Mouse (Mus musculus) CD4-positive helper T cell, adult 2 months (primary cell): ENCODE results near the gene 4632433K11Rik.
"Not testable (repeated sequence)": the region's sequence is repeated elsewhere in the genome, so short reads cannot be mapped to it uniquely, and the experiment has no call there.

Experiments used
- DNase-seq: peaks from one replicate; pipeline ENCODE4 v3.0.0-alpha.2; 2012; ENCODE audit warnings: low read depth, missing footprints, low spot score

4632433K11Rik gene

DNA sequence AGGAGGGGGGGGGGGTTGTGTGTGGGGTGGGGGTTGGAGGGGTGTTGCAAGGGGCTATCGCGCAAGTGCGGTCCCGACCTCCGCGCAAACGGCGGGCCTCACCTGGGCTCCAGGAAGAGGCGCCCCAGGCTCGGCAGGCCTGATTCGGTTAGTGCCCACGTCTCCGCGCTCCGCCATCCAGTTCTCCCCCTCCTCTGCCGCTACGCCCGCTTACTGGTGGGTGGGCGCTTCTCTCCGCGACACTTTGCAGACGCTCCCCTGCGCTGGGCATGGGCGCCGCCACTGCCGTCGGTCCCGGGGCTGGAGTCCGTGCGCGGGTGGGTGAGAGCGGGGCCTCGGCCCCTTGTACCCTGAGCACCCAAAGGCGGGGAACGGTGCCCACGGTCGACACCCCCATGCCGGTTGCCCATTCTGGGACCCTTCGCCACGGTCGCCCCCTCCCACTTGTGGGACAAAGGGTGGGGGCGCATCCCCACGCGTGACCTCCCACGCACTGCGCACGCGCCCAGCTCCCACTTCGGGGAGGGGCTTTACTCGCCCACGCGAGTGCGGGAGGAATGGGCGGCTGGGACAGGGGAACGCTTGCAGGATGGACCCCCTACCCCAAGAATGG lies 22.8 kb downstream of the 4632433K11Rik start:
- DNase-seq = no peak

GRCm38 (mm10) chr7:5057381-5057780 lies 23.5 kb downstream of the 4632433K11Rik start:
- DNase-seq = no peak

GRCm38 (mm10) chr7:5057804-5058203 lies 23.9 kb downstream of the 4632433K11Rik start:
- no peak for DNase-seq

DNA sequence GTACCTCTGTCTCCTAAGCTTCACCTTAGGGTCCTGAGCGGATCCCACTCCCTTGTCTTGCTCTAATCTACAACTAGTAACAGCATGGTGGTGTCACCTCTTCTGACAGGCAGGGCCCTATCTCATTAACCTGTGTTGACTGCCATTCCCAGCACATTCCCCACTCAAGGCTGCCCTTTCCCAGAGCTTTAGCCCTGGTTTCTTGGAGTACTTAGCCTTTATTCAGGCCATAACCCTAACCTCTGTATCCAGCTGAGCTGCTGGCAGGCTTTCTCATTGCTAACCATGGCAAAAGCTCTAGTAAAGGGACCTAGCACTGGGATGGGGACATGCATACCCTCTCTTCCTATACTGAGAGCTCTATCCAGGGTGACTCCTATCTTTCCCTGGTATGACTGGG lies 24.7 kb downstream of the 4632433K11Rik start:
- DNase-seq = no peak

DNA sequence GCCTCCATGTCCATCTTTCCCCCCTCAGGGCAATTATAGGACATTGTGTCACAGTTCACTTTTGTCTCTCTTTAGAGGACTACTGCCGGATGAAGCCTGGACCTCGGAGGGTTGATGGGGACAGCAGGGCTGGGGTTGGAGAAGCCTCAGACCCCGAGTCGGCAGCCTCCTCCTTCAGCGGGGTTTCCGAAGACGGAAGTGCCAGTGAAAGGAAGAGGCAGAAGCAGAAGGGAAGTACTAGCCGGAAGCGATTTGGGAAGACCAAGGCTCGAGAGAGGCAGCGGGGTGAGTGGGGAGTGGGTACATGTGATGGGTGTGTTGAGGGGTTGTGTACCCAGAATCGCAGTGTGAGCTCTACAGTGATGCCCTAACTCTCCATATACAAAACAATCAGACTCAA lies 25.5 kb downstream of the 4632433K11Rik start:
- no peak for DNase-seq

DNA sequence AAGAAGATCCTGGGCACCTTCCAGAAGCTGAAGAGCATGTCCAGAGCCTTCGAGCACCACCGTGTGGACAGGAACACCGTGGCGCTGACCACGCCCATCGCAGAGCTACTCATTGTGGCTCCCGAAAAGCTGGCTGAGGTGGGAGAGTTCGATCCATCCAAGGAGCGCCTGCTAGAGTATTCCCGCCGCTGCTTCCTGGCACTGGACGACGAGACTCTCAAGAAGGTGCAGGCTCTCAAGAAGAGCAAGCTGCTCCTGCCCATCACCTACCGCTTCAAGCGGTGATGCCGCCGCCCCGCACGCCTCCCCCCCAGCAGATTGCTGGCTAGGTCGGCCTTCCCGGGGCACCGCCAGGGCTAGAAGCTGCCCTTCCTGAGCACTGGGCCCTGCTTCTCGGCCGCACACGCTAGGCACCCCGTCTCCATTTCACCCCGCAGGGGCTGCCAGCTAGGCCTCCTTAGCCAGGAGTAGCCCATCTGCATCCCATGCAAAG lies 26.4 kb downstream of the 4632433K11Rik start:
- DNase-seq = peak; percentile 81

GRCm38 (mm10) chr7:5060944-5061773 lies 27.2 kb downstream of the 4632433K11Rik start:
- peak; percentile 98 for DNase-seq

- DNase-seq = peak; percentile 96
Observed at GRCm38 (mm10) chr7:5061774-5062359, 27.9 kb downstream of the 4632433K11Rik start, which contains the start of gene U2af2. TSS of gene U2af2 (plus strand) at chr7:5062143.

DNA sequence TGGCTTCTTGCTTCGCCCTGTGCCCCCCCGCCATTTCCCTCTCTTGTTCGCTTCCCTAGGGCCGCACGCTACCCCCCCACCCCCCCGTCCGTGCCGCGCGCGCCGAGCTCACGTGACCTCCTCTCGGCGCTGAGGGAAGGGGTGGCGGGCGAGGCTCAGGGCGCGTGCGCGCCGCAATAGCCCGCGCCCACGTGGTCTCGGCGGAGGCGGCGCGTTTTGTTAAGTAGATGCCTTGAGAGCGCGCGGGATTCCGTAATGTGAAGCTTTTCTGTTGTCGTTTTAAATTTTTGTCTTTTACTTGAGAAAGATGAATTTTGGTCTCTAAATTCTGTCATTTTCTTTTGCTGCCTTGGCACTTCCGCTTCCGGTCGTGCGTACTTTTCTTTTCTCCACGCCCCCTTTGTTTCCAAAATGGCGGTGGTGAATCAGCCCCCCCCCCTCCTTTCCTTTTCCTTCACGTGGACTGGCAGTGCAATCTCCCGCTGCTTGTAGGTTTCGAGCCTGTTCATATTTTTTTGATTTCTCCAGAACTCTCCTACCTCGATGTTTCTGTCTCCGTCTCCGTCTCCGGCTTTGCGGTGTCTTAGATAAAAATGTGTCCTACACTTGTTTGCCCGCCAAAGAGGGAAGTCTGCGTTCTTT lies 28.6 kb downstream of the 4632433K11Rik start:
- DNase-seq = peak; percentile 95

DNA sequence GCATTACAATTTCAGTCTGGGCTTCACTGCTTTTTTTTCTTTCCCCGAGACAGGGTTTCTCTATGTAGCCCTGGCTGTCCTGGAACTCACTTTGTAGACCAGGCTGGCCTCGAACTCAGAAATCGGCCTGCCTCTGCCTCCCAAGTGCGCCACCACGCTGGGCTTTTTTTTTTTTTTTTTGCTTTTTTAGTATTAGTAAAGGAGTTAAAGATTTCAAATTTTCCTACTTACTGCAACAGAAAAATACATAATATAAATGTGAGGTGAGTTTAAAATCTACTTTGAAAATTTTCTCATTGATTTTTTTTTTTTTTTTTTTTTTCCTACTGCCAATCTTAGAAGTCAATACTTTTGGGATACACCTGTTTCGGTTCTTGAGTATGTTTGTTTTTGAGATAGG lies 31.0 kb downstream of the 4632433K11Rik start:
- no peak for DNase-seq

GRCm38 (mm10) chr7:5073586-5073985 lies 39.7 kb downstream of the 4632433K11Rik start:
- DNase-seq = no peak

DNA sequence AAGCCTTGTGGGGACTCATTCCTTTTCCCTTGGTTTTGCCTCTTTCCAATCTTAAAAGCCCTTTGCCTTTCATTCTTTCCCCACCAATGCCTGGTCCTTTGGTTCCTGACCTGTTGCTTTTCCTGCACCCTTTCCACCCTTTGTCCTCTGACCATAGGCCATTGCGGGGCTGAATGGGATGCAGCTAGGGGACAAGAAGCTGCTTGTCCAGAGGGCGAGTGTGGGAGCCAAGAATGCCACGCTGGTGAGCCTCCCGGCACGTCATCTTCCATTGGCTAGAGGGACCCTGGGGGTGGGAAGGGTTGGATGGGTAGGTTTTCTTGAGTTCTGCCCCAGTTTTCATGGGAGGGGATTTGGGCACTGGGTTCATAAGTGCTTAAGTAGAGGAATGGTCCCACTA lies 41.1 kb downstream of the 4632433K11Rik start:
- no peak for DNase-seq

GRCm38 (mm10) chr7:5076931-5077330 lies 43.0 kb downstream of the 4632433K11Rik start:
- DNase-seq = no peak

GRCm38 (mm10) chr7:5079365-5080009 lies 45.6 kb downstream of the 4632433K11Rik start:
- DNase-seq = not testable (repeated sequence)

GRCm38 (mm10) chr7:5080010-5080751 lies 46.3 kb downstream of the 4632433K11Rik start, which contains the start of gene Epn1:
TSS of gene Epn1 (plus strand) at chr7:5080235.
- DNase-seq = peak; percentile 98

DNA sequence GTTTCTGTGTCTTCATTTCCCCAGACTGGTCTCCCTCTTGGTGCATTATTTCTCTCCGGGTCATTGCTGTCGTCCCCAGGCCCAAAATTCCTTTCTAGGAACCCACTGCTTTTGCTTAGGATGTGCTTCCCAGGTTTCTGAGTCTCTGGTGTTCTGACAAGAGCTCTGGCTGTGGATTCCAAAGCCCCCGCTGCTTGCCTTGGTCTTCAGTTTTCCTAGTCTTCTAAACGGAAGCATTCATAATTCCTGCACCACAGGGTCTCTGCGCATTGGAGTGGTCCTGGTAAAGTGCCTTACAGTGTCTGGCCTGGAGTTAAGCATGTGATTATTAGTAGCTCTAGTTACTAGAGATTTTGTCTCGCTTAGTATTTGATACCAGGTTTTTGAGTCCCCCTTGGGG lies 46.9 kb downstream of the 4632433K11Rik start:
- DNase-seq = no peak

- DNase-seq = no peak
Observed at GRCm38 (mm10) chr7:5081241-5081640, 47.3 kb downstream of the 4632433K11Rik start.

DNA sequence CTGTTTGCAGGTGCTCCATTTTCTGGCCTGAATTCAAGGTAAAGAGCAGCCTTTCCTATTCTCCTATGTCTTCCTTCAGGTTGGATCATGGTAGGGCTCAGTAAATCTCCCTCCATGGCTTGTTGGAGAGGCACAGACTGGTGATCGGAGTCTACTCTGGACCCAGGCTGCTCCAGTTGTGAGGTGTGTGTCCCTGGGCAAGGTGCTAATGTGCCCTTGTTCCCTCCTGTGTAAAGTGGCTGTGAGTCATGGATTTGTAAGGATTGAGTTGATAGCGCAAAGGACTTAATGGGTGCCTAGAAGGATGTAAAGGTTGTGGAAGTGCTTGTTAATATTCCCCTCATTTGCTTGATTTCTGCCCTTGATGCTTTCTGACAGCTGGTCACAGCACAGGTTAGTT lies 48.0 kb downstream of the 4632433K11Rik start:
- DNase-seq = no peak

- no peak for DNase-seq
Observed at GRCm38 (mm10) chr7:5083325-5084105, 49.6 kb downstream of the 4632433K11Rik start.
